Mouse (Mus musculus): ENCODE results near the gene Foxp4.
A peak's percentile ranks its signal among the peaks of the same experiment; 100 is the strongest.

The Foxp4 gene

DNA sequence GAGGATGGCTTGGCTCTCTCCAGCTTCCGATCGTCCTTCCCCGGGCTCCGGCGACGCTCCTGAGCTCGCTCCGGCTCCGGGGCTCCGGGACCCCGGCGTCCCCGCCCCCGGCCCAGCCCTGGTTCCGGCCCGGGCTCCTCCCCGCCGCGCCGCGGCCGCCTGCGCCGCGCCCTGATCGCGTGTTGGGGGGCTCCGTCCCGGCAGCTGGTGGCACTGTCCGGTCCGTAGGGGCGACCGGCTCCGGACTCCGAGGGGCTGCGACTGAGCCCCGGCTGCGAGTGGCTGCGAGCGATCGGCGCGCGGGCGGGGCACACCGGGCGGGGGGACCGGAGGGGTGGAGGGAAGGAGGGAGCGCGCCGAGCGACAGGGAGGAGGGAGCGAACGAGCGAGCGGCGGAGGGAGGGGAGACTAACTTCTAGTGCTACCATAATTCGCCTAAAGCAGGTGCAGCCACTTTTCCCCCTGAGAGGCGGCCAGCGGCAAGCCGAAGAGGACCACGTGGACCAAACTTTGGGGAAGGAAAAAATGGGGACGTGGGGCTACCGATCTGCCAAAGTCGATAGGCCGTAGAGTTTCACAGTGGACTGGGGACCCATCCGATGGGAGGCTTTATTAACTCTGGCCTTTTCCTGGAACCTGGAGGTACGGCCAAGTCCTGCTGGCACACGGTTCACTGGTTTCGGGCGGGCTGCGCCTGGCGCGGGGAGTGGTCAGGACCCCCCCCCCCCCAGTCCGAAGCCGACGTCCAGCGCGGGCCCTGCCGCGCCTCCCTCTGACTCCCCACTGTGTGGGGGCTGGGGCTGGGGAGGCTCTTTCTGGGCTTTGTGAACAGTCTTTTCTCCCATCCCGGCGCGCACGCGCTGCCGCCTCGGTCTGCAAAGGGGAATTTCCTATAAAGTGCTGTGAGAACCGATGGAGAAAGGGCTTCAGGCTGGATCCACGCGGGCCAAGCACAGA is at the start of gene Foxp4:
TSS of gene Foxp4 (minus strand) at position 263 of the 957 bp plus-strand sequence.
- peak; percentile 91 to 95 for DNase-seq

- peak; percentile 61 to 70 for DNase-seq
Measured at GRCm38 (mm10) chr17:47973563-47974472, 49.4 kb upstream of the Foxp4 start.

GRCm38 (mm10) chr17:47965885-47966505 is 41.5 kb upstream of the Foxp4 start:
- no peak for DNase-seq

DNA sequence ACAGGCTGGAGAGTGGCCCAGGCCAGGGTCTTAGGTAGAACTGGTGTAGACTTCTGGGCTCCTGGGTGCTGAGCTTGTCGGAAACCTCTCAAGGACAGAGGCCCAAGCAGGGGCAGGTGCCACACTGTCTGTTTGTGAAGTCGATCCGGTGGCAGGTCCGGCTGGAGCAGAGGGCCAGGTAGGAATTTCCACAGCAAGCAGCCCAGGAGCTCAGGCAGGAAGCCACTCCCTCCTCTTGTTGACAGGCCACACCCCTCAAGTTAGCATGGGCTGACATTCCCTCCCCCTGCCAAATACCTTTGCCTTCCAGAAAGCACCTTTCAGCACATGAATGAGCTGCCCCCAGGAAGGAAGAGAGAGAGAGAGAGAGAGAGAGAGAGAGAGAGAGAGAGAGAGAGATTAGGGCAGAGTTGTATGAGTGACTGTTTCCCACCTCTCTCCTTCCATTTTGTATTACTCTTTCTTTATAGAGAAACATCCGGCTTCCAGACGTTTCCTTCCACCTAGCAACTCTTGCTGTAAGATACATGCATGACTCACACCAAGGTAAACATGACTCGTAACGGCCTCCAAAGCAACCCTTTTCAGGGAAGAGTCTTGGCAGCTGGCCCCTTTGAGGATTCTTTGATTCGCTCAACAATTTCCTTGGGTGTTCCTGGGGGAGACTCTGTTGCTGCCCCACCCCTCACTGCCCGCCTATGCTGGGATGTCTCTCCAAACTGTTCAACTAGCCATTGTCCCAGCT is 33.8 kb upstream of the Foxp4 start:
- DNase-seq, result no peak

GRCm38 (mm10) chr17:47956486-47956885 is 32.0 kb upstream of the Foxp4 start:
- no peak for DNase-seq

- no peak for DNase-seq
Measured at GRCm38 (mm10) chr17:47955054-47955741, 30.8 kb upstream of the Foxp4 start.

- no peak for DNase-seq
Measured at GRCm38 (mm10) chr17:47953231-47953630, 28.8 kb upstream of the Foxp4 start.

DNA sequence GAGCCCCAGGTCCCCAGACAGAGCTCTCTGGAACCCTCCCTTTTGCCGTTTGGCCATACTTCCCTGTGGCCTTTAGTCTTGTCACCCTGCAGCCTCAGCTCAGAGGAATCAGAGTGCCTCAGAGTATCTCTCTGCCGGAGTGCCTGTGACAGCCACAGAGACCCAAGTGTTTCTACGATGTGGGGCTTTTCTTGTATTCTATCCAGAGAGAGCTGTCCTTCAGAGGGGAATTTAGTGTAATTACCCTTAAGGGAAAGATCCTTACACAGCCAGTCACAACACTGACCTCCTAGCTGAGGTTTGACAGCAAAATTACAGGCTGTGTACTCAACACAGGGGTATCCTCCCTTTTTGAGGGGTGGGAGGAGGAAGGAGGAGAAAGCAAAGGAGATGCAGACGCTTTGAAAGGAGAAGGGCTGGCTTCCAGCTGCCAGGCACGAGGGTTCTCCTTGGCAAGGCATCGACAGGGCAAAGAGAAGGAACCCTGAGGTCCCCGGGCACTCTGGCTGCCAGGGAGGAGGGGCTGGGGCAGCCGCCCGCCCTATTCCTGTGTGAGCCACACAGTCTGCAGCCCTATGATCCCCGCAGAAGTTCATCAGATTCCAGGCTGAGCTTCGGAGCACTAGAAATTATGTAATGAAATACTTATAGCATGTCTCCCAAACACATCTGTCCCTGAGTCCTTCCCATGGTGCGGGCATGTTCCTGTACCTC is 28.1 kb upstream of the Foxp4 start:
- DNase-seq, result peak; percentile 42 to 60

DNA sequence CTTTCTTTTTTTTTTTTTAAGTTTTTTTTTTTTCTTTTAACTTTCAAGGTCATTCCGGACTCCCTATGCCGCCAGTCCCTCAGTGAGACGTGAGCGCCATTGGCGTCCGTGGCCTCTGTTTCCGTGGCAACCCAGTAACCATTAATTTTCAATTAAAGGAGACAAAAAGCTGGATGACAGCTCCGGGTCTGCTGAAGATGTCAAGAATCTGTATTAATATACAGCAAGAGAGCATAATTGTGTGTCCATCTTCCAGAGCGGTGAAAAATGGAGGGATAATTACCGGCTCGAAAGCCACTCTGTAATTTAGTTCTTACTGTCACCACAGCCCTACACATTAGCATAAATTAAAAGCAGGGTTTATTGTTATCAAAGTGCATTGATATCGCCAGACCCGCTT is 27.0 kb upstream of the Foxp4 start:
- peak in 1 of 2 experiments; percentile 27 for DNase-seq

DNA sequence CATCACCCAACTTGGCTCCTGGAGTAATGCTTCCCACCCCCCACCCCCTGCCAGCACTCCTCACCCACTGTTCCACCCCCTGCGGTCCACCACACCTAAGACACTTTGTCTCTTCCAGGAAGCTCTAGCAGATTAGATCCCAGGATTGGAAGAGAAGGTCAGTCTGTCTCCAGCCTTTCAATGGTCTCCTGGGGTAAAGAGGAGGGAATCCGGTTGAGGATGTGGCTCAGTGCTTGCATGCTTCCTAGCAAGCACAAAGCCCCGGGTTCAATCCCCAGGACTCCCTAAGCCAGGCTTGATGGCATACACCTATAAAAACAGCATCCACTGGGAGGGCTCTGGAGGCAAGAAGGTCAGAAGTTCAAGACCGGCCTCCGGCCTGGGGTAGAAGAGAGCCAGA is 26.4 kb upstream of the Foxp4 start:
- DNase-seq, result no peak

GRCm38 (mm10) chr17:47949441-47949840 is 25.0 kb upstream of the Foxp4 start:
- no peak for DNase-seq

- DNase-seq, result no peak
Measured at GRCm38 (mm10) chr17:47948753-47949152, 24.3 kb upstream of the Foxp4 start.

DNA sequence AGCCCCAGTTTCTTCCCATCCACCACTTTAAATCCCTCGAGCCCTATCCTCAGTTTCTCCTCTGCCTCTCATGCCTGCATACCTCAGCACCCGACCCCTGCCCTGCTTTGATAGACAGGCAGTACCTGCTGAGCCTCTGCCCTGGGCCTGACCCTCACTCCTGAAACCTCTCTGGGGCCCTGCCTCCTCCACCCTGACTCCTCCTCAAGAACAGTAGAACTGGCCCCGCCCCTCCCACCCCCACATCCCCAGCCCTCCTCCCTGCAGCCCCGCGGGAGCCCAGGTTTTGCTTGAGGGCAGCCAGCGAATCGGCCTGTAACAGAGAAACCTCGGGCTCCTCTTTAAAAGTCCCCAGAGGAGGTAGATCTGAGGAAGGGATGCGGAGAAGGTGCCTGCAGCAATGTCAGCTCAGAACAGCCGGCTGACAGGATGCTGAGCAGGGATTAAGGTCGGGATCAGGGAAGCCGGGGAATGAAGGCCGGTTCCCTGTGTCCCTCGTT is 22.5 kb upstream of the Foxp4 start:
- peak in 1 of 2 experiments; percentile 28 for DNase-seq

DNA sequence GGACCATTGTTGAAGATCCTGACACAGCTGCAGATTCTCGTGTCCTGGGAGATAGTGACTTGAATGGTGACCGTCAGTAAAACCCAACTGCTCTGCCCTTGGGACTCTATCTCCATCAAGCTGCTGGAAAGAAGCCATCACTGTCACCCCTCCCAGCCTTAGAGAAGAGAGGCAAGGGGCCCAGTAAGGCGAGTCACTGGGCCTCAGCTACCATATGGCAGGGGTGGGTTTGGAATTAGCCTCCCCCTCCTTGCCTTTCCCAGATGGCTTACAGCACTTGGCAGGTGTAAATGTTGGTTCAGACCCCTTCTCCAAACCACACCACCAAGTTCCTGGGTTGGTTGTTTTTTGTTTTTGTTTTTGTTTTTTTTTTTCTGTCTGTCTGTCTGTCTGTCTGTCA is 21.7 kb upstream of the Foxp4 start:
- peak; percentile 32 to 60 for DNase-seq

- no peak for DNase-seq
Measured at GRCm38 (mm10) chr17:47943103-47943870, 18.8 kb upstream of the Foxp4 start.

DNA sequence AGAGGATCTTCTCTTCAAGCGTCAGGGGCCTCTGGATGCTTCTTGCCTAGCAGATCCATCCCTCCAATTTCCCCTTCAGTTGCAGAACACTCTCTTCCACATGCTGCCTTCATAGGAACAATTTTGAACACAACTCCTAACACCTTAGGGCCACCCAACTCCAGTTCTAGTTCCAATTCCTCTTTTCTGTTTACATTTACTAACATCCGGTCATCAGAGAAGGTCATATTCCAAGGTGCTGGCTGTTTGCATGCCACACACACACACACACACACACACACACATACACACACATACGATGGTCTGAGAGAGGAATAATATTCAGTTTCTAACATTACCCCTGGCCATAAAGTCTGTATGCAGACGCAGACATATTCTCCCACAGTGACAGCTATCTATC is 17.6 kb upstream of the Foxp4 start:
- DNase-seq, result no peak

GRCm38 (mm10) chr17:47938839-47939238 is 14.4 kb upstream of the Foxp4 start:
- no peak for DNase-seq

DNA sequence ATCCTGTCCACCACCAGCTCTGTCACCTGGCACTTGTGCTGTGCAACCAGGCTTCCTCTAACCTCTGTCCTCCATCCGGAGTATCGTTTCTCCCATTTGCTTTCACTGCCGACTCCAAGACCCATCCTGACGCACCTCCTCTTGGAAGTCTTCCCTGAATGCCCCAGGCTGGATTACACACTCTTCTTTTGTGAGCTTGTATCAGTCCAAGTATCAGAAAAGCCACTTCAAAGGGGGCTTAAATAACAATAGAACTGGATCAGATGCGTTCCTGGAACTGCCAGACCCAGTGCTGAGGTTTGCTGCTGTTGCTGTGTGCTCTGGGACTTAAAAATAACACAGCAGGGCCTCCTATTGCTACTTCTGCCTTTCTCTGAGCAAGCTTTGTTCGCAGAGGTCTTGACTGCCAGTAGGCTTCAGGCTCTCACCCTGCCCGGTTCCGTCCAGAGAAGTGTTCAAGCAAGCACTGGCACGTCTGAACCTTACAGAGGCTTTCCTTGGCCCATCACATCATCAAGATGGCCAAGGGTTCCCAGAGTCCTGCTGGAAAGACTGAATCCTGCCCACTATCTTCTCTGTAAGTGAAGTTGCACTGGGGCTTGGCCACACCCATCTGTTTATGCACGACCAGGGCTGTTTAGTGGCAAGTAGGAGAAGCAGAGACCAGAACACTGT is 13.6 kb upstream of the Foxp4 start:
- no peak for DNase-seq

GRCm38 (mm10) chr17:47936591-47936990 is 12.1 kb upstream of the Foxp4 start:
- DNase-seq, result no peak

Data from cerebellum, postnatal 10 days (tissue).